Mouse (Mus musculus): ENCODE measurements around the gene Prtn3. TPM values are rescaled to one million over a fixed set of nuclear protein-coding genes. Genes with fewer than 3 reads are reported as not detected.

Prtn3 gene
- polyA plus RNA-seq (2014; fragmentation: Illumina TruSeq; extraction: RNeasy Lipid Tissue Mini Kit (QIAGEN cat#74804); ENCODE audit: low read depth, low replicate concordance) = not detected

DNA sequence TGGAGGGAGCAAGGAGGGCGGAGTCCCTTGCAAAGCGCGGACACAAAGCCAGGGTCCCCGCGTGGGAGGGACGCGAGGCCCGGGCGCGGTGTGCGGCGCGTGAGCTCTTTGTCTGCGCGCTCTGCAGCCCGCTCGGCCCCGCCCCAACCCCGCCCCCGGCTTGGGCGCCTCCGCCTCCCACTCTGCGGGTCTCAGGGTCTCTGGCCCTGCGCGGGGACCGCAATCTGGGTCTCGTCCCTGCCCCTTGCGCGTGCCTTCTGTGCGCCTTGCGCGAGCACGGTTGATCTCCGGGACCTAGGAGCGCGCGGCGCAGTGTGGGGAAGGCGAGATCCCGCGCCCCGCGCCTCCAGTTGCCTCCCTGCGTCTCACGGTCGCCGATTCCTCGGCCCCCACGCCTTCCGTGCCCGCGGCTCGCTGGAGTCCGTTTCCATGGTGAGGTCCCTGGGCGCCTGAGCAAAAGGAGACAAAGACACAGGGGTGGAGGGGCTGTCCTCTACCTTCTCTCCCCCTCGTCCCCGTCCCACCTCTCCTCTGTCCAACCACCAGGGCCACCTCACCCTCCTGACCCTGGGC lies at the start of gene Prtn3, which contains the start of gene Plppr3:
Prtn3 (plus strand) TSS at position 187 of the 573 bp plus-strand sequence.
Plppr3 (minus strand) TSS at position 345 of the 573 bp plus-strand sequence.

DNA sequence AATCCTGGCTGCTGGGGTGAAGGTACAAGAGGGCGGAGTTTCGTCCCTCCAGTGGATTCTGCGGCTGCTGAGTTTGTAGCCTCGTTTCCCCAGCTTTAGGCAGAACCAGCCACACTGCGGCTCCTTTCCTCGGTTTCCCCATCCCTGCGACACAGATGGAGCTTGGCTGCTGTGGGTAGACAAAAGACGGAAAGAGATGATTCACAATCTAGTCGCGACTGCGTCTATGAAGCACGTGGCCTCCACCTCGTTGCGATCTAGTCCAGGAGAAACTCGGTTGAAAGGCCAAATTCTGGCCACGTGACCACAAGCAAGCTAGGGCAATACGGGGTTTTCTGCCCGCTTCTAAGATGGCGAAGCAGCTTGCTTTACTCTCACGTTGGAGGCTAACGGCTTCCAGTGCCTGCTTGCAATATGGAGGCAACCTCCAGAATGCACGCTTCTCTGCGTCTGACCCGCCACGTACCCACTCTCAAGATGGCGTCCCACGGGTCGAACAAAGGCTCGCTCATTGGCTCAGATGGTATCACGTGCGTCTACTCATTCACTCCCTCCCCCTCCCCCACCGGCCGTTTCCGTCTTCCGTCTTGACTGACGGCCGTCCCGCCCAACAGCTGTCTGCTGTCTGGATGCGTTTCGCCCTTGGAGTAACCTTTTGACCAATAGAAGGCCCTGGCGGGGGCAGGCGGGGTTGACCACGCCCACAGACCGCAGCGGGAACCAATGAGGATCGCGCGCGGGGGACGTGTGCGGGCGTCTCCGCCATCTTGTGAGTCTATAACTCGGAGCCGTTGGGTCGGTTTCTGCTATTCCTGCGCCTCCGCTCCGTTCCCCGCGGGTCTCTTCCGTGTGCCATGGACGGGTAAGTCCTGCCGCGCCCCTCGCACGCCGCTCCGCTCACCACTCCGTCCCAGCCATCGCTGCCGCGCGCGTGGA lies 20.1 kb upstream of the Prtn3 start, which contains the start of gene Ptbp1:
Ptbp1 (plus strand) TSS at position 568 of the 936 bp plus-strand sequence.

DNA sequence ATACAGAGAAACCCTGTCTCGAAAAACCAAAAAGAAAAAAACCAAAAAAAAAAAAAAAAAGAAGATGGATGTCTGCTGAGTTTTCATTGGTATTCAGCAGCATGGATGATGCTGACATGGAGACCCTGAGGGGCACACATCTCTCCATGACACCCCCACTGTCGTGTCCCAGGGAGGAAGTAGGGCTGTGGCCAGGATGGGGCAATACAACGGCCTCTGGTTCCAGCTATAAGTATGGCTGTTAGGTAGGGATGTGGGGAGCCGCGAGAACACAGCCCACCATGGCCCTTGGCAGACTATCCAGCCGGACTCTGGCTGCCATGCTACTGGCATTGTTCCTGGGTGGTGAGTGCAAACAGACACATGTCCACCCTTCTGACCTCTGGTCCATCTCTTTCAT lies 11.8 kb downstream of the Prtn3 start, which contains the start of gene Elane:
Elane (plus strand) TSS at position 194 of the 400 bp plus-strand sequence.

DNA sequence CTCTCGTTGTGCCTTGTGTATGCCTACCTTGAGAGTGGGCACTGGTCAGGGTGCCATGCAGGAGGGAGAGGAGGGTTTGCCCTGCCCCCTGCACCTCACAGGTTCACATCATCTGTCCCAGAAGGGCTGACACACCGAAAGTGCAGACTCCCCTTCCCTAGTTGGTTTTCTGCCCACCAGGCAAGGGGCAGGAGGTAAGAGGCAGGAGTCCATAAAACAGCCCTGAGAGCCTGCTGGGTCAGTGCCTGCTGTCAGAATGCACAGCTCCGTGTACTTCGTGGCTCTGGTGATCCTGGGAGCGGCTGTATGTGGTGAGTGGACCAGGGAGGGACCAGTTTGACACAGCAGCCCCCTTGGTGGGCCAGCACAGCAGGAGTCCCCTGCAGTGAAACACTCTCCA lies 16.4 kb downstream of the Prtn3 start, which contains the start of gene Cfd:
Cfd (plus strand) TSS at position 184 of the 400 bp plus-strand sequence.

DNA sequence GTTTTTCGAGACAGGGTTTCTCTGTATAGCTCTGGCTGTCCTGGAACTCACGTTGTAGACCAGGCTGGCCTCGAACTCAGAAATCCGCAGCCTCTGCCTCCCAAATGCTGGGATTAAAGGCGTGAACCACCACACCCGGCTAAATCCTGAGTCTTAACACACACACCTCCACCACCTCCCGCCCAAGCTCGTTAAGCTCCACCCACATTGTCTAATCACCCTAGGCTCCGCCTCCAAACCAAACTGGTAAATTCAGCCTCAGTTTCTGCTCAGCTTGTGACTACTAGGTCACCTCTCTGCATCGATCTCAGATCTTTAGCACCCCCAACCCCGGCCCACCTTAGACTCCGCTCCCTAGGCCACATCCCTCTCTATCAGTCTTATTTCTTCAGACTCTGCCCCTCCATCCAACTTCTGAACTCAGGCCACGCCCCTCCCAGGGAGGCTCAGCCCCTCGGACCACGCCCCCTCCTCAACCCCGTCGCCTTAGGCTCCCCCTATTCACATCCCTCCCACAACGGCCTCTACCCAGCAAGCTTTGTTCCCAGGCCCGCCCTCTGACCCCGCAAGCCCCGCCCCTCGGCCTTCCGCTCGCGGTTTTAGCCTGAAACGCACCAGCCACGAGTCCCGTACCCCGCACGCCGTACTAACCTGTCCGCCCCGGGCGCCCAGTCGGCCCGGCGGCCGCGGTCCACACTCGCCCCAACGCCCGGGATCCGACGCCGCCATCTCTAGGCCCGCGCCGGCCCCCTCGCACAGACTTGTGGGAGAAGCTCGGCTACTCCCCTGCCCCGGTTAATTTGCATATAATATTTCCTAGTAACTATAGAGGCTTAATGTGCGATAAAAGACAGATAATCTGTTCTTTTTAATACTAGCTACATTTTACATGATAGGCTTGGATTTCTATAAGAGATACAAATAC lies 34.2 kb downstream of the Prtn3 start, which contains the start of gene Med16:
Med16 (minus strand) TSS at position 757 of the 925 bp plus-strand sequence.

DNA sequence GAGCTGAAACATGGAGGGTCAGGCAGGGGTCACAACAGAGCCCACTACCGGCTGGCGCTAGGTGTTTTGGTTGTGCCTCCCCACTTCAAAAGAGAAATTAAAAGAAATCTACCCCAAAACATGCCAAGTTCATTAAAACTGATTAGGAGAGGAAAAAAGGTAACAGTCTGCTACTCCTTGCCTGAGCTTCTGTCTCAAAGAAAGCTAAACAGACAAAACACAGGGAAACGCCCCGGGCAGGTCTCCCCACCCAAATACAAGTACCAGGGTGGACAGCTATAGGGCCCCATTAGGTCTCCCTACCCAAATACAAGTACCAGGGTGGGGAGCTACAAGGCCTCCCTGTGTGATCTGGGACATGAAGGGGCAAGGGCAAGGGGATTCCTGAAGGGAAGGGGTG lies 36.3 kb downstream of the Prtn3 start, which contains the start of gene Gm26602:
Gm26602 (plus strand) TSS at position 301 of the 400 bp plus-strand sequence.

DNA sequence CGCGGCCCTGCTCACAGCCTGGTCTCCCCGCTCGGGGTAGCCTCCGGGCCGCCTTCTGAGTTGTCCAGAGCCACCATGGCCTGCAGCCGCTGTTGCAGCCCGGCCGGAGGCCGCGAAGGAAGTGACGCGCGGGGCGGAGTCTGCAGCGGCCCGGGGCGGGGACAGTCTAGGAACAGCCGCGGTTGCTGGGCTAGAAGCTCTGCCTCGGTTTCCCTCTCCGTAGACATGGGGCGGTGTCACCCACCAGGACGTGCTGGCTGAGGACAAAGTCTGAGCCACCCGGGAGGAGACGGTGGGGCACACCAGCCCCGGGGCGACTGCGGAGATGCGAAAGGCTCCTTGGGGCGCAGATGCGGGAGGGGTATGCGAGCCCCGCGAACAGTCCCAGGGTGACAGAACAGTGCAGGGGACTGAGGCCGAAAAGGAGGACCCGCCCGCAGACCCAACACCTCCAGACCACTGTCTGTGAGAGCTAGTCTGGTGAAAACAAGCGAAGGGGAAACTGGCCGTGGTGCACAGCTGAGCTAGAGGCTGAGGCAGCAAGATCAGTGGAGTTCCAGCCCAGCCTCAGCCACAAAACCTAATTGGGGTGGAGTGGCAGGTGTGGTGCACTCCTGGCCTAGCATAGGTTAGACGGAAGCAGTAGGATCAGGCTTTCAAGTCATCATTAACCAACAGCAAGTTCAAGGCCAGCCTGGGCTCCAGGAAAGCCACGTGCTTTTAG lies 42.7 kb downstream of the Prtn3 start, which contains the start of gene Kiss1r:
Kiss1r (plus strand) TSS at position 164 of the 724 bp plus-strand sequence.

DNA sequence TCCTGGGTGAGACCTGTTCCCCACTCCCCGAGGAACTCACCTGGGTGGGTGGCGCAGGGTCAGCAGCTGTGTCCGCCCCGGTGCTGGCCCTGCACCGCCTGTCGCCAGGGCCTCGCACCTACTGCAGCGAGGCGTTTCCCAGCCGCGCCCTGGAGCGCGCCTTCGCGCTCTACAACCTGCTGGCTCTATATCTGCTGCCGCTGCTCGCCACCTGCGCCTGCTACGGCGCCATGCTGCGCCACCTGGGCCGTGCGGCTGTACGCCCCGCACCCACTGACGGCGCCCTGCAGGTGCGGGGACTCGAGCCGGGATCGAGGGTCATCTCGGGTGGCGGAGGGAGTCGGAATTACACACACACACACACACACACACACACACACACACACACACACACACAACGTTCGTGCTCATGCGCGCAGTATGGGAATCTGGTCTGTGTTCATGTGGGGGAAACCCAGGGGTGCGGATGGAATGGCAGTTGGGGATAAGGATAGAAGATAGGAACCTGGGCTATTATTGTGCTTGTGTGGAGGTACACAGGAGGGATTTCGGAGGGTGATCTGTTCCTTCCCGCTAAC lies 46.8 kb downstream of the Prtn3 start, which contains the start of gene R3hdm4:
R3hdm4 (minus strand) TSS at position 251 of the 578 bp plus-strand sequence.

DNA sequence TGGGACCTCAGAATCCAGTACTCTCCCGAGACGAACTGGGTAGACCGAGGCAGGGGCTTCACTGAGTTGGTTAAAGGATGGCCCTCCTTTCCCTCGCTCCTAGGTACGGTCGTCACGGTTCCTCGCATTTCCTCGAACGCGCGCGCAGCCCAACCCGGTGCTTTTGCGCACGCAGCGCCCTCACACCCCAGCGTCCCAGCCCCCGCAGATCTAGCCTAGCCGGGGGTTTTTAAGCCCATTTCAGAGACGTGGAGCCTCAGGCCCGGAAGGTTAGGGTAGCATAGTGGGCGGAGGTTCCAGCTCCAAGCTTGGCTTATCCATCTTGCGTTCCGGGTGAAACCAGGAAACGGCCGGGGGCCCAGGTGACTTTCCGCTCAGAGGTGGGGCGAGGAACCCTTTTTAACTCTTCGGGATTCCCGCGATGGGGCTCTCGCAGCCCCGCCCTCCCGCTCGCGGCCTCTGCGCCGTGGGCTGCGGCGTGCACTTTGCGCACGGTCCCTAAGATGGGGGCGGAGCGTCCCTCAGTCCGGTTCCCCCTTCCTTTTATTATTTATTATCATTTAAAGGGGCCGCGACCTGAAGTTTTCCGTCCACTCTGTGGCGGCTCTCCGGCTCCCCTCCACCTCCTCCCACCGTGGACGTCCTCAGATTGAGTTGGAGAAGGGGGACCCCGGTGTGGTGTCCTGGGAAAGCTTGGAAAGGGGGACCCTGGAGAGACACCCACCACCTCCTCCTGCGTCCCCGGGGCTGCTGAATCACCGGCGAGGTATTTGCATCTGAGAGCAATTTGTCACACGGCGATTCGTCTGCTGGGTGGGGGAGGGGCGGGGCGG lies 52.4 kb downstream of the Prtn3 start, which contains the start of gene Arid3a:
Arid3a (plus strand) TSS at position 553 of the 833 bp plus-strand sequence.

Other genes starting within 250 kb of the Prtn3 start
- gene Shc2, start 236.6 kb upstream of the Prtn3 start, polyA plus RNA-seq (2014; fragmentation: Illumina TruSeq; extraction: RNeasy Lipid Tissue Mini Kit (QIAGEN cat#74804); ENCODE audit: low read depth, low replicate concordance) = 1.1 TPM
- not detected for gene Odf3l2, start 228.7 kb upstream of the Prtn3 start, polyA plus RNA-seq (2014; fragmentation: Illumina TruSeq; extraction: RNeasy Lipid Tissue Mini Kit (QIAGEN cat#74804); ENCODE audit: low read depth, low replicate concordance)
- not detected for gene Madcam1, start 209.9 kb upstream of the Prtn3 start, polyA plus RNA-seq (2014; fragmentation: Illumina TruSeq; extraction: RNeasy Lipid Tissue Mini Kit (QIAGEN cat#74804); ENCODE audit: low read depth, low replicate concordance)
- not detected for gene Tpgs1, start 205.1 kb upstream of the Prtn3 start, polyA plus RNA-seq (2014; fragmentation: Illumina TruSeq; extraction: RNeasy Lipid Tissue Mini Kit (QIAGEN cat#74804); ENCODE audit: low read depth, low replicate concordance)
- gene Cdc34, start 192.3 kb upstream of the Prtn3 start, polyA plus RNA-seq (2014; fragmentation: Illumina TruSeq; extraction: RNeasy Lipid Tissue Mini Kit (QIAGEN cat#74804); ENCODE audit: low read depth, low replicate concordance) = not detected
- not detected for gene Gzmm, start 185.5 kb upstream of the Prtn3 start, polyA plus RNA-seq (2014; fragmentation: Illumina TruSeq; extraction: RNeasy Lipid Tissue Mini Kit (QIAGEN cat#74804); ENCODE audit: low read depth, low replicate concordance)
- 289 TPM for gene Bsg, start 170.0 kb upstream of the Prtn3 start, polyA plus RNA-seq (2014; fragmentation: Illumina TruSeq; extraction: RNeasy Lipid Tissue Mini Kit (QIAGEN cat#74804); ENCODE audit: low read depth, low replicate concordance)
- gene Hcn2, start 157.8 kb upstream of the Prtn3 start, polyA plus RNA-seq (2014; fragmentation: Illumina TruSeq; extraction: RNeasy Lipid Tissue Mini Kit (QIAGEN cat#74804); ENCODE audit: low read depth, low replicate concordance) = not detected
- not detected for gene Polrmt, start 127.9 kb upstream of the Prtn3 start, polyA plus RNA-seq (2014; fragmentation: Illumina TruSeq; extraction: RNeasy Lipid Tissue Mini Kit (QIAGEN cat#74804); ENCODE audit: low read depth, low replicate concordance)
- gene Fgf22, start 119.4 kb upstream of the Prtn3 start, polyA plus RNA-seq (2014; fragmentation: Illumina TruSeq; extraction: RNeasy Lipid Tissue Mini Kit (QIAGEN cat#74804); ENCODE audit: low read depth, low replicate concordance) = not detected
- 0.58 TPM for gene Rnf126, start 107.5 kb upstream of the Prtn3 start, polyA plus RNA-seq (2014; fragmentation: Illumina TruSeq; extraction: RNeasy Lipid Tissue Mini Kit (QIAGEN cat#74804); ENCODE audit: low read depth, low replicate concordance)
- 6.9 TPM for gene Fstl3, start 97.2 kb upstream of the Prtn3 start, polyA plus RNA-seq (2014; fragmentation: Illumina TruSeq; extraction: RNeasy Lipid Tissue Mini Kit (QIAGEN cat#74804); ENCODE audit: low read depth, low replicate concordance)
- gene Prss57, start 83.5 kb upstream of the Prtn3 start, polyA plus RNA-seq (2014; fragmentation: Illumina TruSeq; extraction: RNeasy Lipid Tissue Mini Kit (QIAGEN cat#74804); ENCODE audit: low read depth, low replicate concordance) = not detected
- gene Palm, start 80.9 kb upstream of the Prtn3 start, polyA plus RNA-seq (2014; fragmentation: Illumina TruSeq; extraction: RNeasy Lipid Tissue Mini Kit (QIAGEN cat#74804); ENCODE audit: low read depth, low replicate concordance) = 0.93 TPM
- gene Misp, start 53.5 kb upstream of the Prtn3 start, polyA plus RNA-seq (2014; fragmentation: Illumina TruSeq; extraction: RNeasy Lipid Tissue Mini Kit (QIAGEN cat#74804); ENCODE audit: low read depth, low replicate concordance) = not detected
- gene Ptbp1, start 20.0 kb upstream of the Prtn3 start, polyA plus RNA-seq (2014; fragmentation: Illumina TruSeq; extraction: RNeasy Lipid Tissue Mini Kit (QIAGEN cat#74804); ENCODE audit: low read depth, low replicate concordance) = 69.8 TPM
- gene Plppr3, start 158 bp downstream of the Prtn3 start, polyA plus RNA-seq (2014; fragmentation: Illumina TruSeq; extraction: RNeasy Lipid Tissue Mini Kit (QIAGEN cat#74804); ENCODE audit: low read depth, low replicate concordance) = not detected
- not detected for gene Elane, start 11.8 kb downstream of the Prtn3 start, polyA plus RNA-seq (2014; fragmentation: Illumina TruSeq; extraction: RNeasy Lipid Tissue Mini Kit (QIAGEN cat#74804); ENCODE audit: low read depth, low replicate concordance)
- 14.9 TPM for gene Cfd, start 16.4 kb downstream of the Prtn3 start, polyA plus RNA-seq (2014; fragmentation: Illumina TruSeq; extraction: RNeasy Lipid Tissue Mini Kit (QIAGEN cat#74804); ENCODE audit: low read depth, low replicate concordance)
- gene Med16, start 34.4 kb downstream of the Prtn3 start, polyA plus RNA-seq (2014; fragmentation: Illumina TruSeq; extraction: RNeasy Lipid Tissue Mini Kit (QIAGEN cat#74804); ENCODE audit: low read depth, low replicate concordance) = not detected
- not detected for gene Gm26602, start 36.4 kb downstream of the Prtn3 start, polyA plus RNA-seq (2014; fragmentation: Illumina TruSeq; extraction: RNeasy Lipid Tissue Mini Kit (QIAGEN cat#74804); ENCODE audit: low read depth, low replicate concordance)
- gene Kiss1r, start 42.5 kb downstream of the Prtn3 start, polyA plus RNA-seq (2014; fragmentation: Illumina TruSeq; extraction: RNeasy Lipid Tissue Mini Kit (QIAGEN cat#74804); ENCODE audit: low read depth, low replicate concordance) = not detected
- 8.8 TPM for gene R3hdm4, start 46.7 kb downstream of the Prtn3 start, polyA plus RNA-seq (2014; fragmentation: Illumina TruSeq; extraction: RNeasy Lipid Tissue Mini Kit (QIAGEN cat#74804); ENCODE audit: low read depth, low replicate concordance)
- 1.9 TPM for gene Arid3a, start 52.6 kb downstream of the Prtn3 start, polyA plus RNA-seq (2014; fragmentation: Illumina TruSeq; extraction: RNeasy Lipid Tissue Mini Kit (QIAGEN cat#74804); ENCODE audit: low read depth, low replicate concordance)
- 1.2 TPM for gene Wdr18, start 85.7 kb downstream of the Prtn3 start, polyA plus RNA-seq (2014; fragmentation: Illumina TruSeq; extraction: RNeasy Lipid Tissue Mini Kit (QIAGEN cat#74804); ENCODE audit: low read depth, low replicate concordance)
- gene Grin3b, start 96.2 kb downstream of the Prtn3 start, polyA plus RNA-seq (2014; fragmentation: Illumina TruSeq; extraction: RNeasy Lipid Tissue Mini Kit (QIAGEN cat#74804); ENCODE audit: low read depth, low replicate concordance) = not detected
- gene Tmem259, start 109.9 kb downstream of the Prtn3 start, polyA plus RNA-seq (2014; fragmentation: Illumina TruSeq; extraction: RNeasy Lipid Tissue Mini Kit (QIAGEN cat#74804); ENCODE audit: low read depth, low replicate concordance) = 0.64 TPM
- 4.3 TPM for gene Cnn2, start 114.1 kb downstream of the Prtn3 start, polyA plus RNA-seq (2014; fragmentation: Illumina TruSeq; extraction: RNeasy Lipid Tissue Mini Kit (QIAGEN cat#74804); ENCODE audit: low read depth, low replicate concordance)
- gene Abca7, start 122.0 kb downstream of the Prtn3 start, polyA plus RNA-seq (2014; fragmentation: Illumina TruSeq; extraction: RNeasy Lipid Tissue Mini Kit (QIAGEN cat#74804); ENCODE audit: low read depth, low replicate concordance) = 0.58 TPM
- not detected for gene Arhgap45, start 142.2 kb downstream of the Prtn3 start, polyA plus RNA-seq (2014; fragmentation: Illumina TruSeq; extraction: RNeasy Lipid Tissue Mini Kit (QIAGEN cat#74804); ENCODE audit: low read depth, low replicate concordance)
- gene Polr2e, start 165.3 kb downstream of the Prtn3 start, polyA plus RNA-seq (2014; fragmentation: Illumina TruSeq; extraction: RNeasy Lipid Tissue Mini Kit (QIAGEN cat#74804); ENCODE audit: low read depth, low replicate concordance) = 0.64 TPM
- 76.0 TPM for gene Gpx4, start 172.7 kb downstream of the Prtn3 start, polyA plus RNA-seq (2014; fragmentation: Illumina TruSeq; extraction: RNeasy Lipid Tissue Mini Kit (QIAGEN cat#74804); ENCODE audit: low read depth, low replicate concordance)
- gene Sbno2, start 231.1 kb downstream of the Prtn3 start, polyA plus RNA-seq (2014; fragmentation: Illumina TruSeq; extraction: RNeasy Lipid Tissue Mini Kit (QIAGEN cat#74804); ENCODE audit: low read depth, low replicate concordance) = 1.3 TPM
- 8.0 TPM for gene Stk11, start 241.3 kb downstream of the Prtn3 start, polyA plus RNA-seq (2014; fragmentation: Illumina TruSeq; extraction: RNeasy Lipid Tissue Mini Kit (QIAGEN cat#74804); ENCODE audit: low read depth, low replicate concordance)

All from adrenal gland, adult 10 weeks (tissue).